Mouse (Mus musculus) gastrocnemius, adult 8-10 months (tissue): Measurements from ENCODE around the gene Bmp6. TPM values are rescaled to one million over a fixed set of nuclear protein-coding genes. Genes with fewer than 3 reads are reported as not detected.

ENCODE experiments used
- DNase-seq, 2 experiments: peaks; one replicate each; pipeline ENCODE4 v3.0.0; 2022; ENCODE audit warnings: low spot score in 2 of 2
- total RNA-seq, 4 experiments: library from RNA; stranded (reverse); gene quantifications; 2 replicates each; pipeline ENCODE4 v1.2.4; 2022

The Bmp6 gene
- total RNA-seq, 4 experiments from 2014 or later: 5.0 to 11.7 (median 9.3) TPM

- no peak for DNase-seq
These were observed 198.7 kb downstream of the Bmp6 start for GRCm38 (mm10) chr13:38543455-38544125.

GRCm38 (mm10) chr13:38544769-38545445 is 200.0 kb downstream of the Bmp6 start:
- no peak for DNase-seq

DNA sequence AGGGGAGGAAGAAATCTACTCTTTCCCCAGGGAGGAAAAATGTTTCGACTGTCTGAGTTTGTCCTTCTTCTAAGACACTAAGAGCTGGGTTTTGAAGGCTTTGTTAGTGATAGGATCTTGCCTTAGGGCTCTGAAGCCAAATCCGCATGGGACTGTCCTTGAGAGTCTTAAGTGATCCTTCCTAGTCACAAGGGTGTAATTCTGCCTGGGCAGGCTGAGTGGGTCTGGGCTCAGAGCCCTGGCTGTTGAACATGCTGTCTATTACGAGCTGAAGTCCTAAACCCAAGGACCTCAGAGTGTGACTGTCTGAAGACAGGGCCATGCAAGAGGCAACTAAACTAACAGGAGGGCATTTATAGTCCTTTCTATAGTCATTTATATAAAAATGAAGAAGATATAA is 200.6 kb downstream of the Bmp6 start:
- DNase-seq: peak; percentile 62 to 74

- DNase-seq: no peak
These were observed 201.8 kb downstream of the Bmp6 start for GRCm38 (mm10) chr13:38546754-38547153.

GRCm38 (mm10) chr13:38547717-38548116 is 202.8 kb downstream of the Bmp6 start:
- DNase-seq: no peak

DNA sequence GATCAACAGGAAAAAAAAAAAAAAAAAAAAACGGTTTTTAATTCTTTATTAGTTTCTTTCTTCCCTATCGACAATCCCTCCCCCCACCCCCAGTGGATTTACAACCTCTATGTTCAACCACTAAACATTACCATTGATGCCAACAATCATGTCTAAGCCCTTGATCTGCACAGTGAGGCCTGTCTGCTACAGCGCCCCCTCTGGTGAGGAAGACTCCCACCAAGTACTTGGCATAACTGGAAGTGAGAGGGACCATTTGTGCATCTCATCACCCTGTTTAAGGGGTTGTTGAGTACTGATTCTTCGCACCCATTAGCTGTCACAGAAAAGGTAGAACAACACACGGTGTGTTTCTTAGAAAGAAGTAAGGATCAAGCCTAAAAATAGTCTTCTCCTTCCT is 203.8 kb downstream of the Bmp6 start:
- DNase-seq: no peak

Other genes starting within 250 kb of the Bmp6 start
- under 1 TPM; 0.15 to 0.40 (median 0.20) TPM for gene Dsp, start 193.8 kb upstream of the Bmp6 start, total RNA-seq
- gene Snrnp48, start 140.2 kb upstream of the Bmp6 start, total RNA-seq: 10 to 100 TPM in 1 of 4 experiments, 1 to 10 TPM in 3; 5.3 to 11.3 (median 8.0) TPM
- 10 to 100 TPM; 25.2 to 36.1 (median 28.2) TPM for gene Txndc5, start 183.7 kb downstream of the Bmp6 start, total RNA-seq